Mouse (Mus musculus): ENCODE measurements at regions not wholly inside any gene's neighbourhood (a gene's known extent, or its start where the extent isn't known, plus 50 kb on each side); places are given as distances from the start of the nearest gene placed in this dataset.
"Not testable (repeated sequence)": the region's sequence is repeated elsewhere in the genome, so short reads cannot be mapped to it uniquely, and the experiment has no call there.

DNA sequence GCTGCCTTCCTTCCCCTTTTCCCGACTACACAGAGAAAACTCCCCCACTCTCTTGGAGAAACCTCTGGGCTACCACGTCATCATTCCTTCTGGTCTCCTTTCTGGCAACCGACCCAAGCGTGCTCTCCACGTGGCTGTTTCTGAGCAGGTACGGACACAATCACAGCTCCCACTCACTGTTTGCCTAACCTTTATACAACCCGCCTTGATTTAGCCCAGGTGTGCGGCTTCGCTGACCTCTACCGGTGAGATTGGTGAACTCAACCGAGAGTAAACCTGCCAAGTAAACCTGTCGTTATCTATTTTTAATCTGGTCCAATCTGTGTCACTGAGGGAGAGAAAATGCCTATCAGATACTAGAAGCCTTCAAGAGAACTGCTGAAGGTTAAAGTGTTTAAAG, 142.7 kb upstream of the Gnai1 start:
- DNase-seq: no peak

DNA sequence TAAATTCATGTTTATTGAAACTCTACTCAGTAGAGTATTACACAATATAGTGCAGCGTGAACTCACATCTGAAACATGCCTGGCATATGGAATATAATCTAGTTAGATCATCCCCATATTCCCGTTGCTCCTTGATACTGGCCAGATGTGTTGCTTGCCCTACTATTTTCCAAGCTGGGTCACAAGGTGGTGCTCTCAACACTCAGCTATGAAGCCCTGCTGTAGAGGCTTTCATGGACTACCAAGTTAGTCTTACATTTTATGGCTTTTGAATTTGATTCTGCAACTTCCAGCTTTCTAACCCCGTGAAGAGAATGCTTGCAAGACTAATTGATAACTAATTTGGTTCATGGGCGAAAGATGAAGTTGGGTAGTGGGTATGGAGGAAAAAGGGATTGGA, 134.2 kb upstream of the Gnai1 start:
- DNase-seq: no peak

DNA sequence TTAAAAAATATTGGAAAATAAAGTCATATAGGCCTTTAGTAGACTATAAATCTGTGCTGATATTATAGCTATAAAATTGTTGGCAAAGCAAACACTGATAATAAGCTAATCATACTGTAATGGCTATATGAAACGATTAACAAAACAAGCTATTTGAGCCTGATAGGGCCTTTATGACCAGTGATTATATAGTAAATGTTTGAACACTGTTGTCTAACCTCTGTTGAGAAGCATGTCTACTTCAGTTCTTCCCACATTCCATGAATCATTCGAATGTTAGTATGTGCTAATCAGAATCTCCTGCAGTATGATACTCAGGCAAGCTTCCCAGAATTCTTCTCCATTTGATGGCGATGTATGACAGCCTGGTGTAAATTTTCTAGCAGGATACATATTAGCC, 129.6 kb upstream of the Gnai1 start:
- DNase-seq: no peak

DNA sequence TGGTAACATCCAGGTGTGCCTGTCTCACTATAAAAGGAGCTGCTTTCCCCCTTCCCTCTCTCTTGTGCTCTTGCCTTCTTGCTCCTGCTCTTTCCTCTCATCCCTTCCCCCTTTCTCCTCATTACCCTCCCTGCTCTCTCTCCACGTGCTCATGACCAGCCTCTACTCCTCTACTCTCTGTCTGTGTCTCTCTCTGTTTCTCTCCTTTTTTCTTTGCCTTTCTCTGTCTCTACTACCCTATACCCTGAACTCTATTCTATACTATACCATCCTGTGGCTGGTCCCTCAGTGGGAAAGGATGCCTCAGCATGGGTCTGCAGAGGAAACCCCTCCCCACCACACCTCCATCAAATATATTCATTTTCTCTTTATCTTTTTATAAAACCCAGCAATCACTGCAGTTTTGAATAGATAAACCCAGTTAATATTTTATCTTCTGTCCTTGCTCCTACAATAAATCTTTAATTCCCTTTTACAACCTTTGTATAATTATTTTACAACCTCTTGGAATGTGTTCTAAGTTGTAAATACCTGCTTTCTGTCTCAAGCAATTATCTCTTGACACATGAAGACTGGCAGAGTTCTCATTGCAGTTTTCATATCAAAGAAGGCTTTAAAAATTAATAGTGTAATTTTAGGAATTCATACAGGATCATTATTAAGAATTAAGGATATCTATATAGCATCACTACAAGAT, 127.1 kb upstream of the Gnai1 start:
- DNase-seq: no peak

DNA sequence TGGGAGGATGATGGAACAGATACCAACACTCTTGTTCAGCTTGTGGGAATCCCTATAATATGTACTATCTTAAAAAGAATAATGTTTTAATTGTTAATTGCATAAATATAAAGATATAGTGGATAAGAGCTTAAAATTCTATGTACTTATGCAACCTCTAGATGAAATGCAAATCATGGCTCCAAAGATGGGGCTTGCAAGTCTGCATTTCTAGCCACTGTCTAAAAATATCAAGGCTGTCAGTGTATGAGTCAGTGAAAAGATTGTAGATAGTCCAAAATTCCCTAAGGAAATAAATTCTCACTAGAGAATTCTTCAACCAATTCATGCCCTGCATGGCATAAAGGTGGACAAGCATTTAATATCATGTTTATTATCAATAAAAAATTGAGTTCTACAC, 124.2 kb upstream of the Gnai1 start:
- no peak for DNase-seq

DNA sequence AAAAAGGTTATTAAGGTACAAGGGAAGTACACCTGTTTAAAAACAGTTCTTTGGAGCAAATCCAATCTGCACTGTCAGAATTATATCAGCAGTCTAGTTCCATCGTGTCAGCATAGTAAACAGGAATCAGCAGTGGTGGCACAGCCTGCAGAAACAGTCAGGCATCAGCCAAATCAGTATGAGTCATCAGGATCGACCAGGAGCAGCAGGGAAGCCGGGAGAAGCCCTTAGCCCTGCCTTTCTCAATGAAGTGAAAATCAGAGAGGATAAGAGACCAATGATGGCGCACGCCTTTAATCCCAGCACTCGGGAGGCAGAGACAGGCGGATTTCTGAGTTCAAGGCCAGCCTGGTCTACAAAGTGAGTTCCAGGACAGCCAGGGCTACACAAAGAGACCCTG, 118.3 kb upstream of the Gnai1 start:
- no peak for DNase-seq

DNA sequence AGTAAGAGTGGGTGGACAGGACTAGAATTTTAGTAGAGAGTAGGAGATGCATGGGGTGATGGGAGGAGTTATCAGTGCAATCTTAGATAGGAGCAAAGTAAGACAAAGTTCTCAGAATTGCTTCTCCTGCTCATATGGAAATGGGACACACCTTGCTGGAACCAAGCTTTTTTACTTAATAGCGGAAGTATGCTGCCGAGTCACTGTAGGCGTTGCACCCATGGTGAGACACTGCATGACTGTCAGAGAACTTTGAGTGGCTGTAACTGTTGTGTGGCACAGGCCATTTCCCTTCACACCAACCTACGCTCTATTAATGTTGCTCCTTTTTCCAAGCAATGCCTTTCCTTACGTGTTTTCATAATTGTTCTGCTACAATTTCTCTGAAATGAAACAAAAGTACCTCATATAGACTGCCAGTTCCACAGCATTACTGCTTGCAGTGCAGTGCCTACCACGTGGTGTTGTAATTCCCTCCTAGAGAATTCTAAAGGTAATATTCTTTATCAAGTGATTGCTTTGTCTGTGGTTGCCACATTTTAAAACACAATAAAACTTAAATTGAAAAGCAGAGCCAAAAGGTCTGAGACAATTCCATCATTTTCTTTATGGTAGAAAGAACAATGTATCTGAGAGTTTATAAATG, 117.3 kb upstream of the Gnai1 start:
- no peak for DNase-seq

DNA sequence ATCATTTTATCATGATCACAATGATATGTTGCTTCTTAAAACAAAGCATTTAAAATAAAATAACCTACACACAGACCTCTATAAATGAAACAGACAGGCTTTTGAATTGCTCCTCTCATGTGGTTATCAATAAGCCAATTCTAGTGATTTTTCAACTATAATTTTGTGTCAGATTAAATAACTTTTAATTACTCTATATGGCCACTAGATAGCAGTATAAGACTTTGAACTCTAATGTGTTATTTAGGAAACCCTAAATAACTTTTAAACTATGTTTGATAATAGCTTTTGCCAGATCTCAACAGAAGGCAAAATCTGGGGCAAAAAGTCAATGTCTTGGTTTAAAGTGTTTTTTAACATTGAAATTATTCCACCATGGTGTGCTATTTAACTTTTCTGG, 112.0 kb upstream of the Gnai1 start:
- DNase-seq: no peak

DNA sequence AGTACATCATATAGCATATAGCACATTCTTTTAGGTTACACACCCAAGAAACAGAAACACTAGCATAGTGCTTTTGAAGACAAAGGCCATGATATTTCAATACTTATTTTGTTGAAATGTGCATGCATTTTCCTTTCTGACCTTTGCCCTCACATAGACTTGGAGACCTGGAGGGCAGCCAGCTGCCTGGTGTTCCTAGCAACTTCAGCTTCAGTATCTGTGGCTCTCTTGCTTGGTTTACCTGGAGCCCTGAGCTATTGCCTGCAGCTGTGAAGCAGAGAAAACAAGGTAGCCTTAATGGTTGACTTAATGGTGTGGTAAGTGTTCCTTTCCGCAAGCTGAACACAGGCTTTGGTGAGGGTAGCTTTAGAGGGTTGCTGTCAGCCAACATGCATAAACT, 97.6 kb upstream of the Gnai1 start:
- DNase-seq: no peak

DNA sequence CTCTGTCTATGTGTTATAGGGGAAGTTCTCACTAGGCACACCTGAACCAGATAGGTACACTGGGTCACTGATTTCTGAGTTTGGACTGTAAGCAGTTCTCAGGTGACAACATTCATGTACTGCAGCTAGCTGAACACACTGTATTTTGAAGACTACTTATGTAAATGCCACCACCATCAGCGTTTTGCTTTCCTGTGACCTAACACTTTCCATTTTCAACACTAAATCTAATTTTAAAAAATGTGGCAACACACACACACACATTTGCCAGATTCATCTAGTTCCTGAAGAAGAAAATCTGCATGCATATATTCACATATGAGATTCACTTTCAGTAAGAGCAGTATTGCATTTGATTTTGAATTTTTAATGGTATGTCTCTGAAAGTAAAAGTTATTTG, 96.0 kb upstream of the Gnai1 start:
- no peak for DNase-seq

DNA sequence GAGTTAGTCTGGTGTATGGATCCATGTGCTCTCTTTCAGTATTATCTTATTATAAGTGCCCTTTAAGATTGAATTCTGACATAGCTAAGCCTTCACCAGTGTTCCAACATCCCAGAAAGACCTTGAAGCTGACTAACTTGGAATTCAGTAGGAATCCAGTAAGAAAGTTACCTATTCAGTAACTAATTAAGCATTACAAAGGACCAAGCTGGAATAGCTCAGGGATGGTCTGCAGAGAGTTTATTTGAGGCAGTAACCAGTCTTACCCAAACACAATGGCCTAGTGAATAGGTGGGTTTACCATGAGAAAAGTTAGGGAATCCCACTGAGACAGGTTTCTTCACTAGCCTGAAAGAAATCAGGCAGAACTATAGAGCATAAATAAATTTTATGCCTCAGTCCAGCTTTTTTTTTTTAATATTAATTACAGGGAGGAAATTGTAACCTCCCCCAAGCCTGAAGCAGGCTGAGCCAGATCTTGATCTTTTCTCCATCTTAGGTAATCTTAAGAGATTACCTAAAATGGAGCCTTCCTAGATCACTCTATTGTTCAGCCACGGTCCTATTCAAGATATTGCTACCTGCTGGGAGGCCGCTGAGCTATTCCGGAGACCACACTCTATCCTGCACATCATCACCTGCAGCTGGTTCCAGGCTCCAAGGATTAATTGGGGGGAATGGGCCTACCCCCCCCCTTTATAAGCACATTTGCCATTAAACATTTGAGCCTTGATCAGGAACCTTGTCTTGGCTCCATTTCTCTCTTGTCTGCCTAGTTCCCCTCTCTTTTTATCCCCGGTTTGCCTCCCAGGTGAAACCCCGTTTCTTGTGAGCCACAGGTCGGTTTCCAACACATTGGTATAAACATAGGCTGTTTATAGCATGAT, 93.0 kb upstream of the Gnai1 start:
- DNase-seq: not testable (repeated sequence)

DNA sequence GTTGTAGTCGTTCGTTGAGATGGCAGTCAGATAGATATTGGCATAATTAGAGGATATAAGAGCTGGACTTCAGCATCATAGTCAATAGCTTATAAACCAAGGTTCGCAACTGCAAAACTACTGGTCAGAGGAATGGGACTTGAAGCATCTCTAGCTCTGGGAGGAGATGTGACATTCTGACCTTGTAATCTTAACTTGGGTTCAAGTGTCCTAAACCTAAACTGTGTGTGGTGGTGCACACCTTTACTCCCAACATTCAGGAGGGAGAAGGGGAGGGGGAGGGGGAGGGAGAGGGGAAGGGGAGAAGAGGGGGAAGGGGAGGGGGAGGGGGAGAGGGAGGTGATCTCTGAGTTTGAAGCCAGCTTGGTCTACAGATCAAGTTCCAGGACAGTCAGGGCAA, 89.1 kb upstream of the Gnai1 start:
- no peak for DNase-seq

DNA sequence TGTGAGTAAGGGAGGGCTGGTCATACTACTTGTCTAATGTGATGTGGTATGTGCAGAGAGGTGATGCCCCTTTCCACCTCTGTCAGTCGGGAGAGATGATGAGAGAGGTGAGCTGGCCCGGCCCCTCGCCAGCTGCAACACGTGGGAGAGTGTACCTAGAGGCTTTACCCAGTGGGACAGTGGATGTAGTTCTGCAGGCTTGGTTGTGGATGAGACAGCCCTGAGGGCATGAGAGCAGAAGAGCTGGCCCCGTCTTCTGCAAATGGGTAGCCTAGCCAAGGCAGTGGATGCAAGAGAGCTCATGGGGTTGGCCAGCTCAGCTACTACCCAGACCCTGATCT, 88.1 kb upstream of the Gnai1 start:
- no peak for DNase-seq

DNA sequence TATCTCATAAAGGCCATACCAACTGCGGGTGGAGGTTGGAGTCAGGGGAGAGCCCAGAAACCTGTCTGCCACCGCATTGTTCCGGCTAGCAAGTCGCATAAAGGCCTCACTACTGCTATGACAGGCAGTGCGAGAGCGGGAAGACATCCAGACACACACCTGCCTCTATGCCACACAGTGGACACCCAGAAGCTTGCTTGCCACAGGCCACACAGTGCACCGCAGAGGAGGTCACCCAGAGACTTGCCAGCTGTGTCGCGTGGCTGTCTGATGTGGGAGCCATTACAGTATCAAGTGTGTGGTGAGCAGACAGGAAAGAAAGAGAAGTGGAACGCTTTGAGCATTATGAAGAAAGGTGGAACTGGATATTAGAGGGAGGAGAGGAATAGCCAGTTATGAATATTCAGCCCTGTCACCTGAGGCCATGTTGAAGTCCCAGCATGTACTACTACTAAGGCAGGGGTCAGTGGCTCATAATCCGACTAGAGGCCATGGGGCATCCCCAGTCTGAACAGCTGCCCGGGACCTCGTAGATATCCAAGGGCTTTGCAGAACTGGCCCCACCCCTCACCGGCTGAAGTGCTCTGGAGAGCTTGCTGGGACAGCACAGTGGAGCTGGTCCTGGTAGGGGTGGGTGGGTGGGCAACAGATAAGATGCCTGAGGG, 87.6 kb upstream of the Gnai1 start:
- no peak for DNase-seq

DNA sequence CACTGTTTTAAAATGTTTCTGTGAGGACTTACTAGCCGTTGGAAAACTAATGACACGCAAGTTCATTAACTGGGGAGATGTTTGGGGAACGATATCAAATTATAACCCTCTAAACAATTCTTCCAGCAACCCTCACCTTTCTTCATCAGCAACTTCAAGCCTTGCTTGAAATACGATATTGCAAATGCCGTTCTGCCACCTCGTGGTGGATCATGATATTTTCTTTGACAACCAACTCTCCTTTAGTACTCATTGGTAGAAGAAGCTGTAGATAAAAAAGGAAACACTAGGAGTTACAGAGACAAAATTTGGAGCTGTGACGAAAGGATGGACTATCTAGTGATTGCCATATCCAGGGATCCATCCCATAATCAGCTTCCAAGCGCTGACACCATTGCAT, 85.8 kb upstream of the Gnai1 start:
- DNase-seq: peak in 1 of 2 experiments; percentile 5

DNA sequence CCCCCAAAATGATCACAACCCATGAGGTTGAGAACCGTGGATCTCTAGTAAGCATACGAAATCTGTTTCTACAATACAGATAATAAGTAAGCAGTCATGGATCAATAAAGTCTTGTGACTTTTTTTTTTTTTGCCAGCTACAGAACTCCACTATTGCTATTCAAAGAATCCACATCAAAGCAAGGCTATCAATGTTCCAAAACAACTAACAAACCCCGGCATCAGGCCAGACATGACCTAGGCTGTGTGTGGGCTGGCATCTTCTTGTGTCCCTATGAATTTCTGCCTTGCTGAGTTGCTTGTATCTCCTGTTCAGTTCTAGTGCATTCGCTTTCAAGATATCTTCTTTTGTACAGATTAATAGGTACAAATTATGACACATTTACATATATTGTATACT, 79.8 kb upstream of the Gnai1 start:
- no peak for DNase-seq

DNA sequence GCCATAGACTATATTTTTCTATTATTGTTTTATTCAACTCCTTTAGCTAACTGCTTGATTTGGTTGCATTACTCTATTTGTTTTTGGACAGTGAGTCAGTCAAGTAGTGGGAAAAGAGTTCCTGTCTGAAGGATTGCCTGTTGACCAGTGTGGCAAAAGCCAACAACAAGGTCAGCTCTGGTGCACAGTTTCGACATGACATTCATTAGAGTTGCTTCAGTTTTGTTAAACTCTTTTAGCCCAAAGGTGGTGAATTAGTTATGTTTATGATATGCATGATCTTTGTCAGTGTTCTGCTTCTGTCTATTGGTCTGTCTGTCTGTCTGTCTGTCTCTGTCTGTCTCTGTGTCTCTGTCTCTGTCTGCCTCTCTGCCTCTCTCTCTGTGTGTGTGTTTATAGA, 79.1 kb upstream of the Gnai1 start:
- no peak for DNase-seq

DNA sequence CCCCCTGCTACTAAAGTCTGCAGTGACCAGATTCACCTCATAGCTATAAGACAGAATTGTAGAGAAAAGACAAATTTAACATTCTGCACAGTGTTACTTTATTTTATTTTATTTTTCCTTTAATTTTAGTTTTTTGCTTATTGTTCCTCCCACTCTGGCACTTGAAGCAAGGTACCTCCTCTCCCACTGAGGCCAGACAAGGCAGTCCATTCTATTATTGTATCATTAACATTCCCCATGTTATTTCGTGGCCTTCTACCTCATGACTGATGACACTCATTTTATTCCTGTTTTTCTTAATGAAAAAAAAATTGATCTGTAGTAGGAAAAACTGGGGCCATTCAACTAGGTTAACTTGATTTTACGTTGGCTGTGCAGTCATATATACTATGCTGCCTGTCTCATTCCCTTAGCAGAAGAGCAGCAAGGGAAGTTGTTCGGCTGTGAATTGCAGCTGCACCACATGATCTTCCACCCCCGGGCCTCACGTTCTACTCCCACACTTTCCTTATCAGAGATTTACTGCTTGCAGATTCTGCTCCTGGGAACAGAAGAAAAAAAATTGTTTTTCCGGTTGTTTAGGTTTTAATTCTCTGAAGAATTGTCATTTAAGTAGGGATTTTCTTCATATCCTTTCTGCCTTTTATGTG, 76.1 kb upstream of the Gnai1 start:
- no peak for DNase-seq

DNA sequence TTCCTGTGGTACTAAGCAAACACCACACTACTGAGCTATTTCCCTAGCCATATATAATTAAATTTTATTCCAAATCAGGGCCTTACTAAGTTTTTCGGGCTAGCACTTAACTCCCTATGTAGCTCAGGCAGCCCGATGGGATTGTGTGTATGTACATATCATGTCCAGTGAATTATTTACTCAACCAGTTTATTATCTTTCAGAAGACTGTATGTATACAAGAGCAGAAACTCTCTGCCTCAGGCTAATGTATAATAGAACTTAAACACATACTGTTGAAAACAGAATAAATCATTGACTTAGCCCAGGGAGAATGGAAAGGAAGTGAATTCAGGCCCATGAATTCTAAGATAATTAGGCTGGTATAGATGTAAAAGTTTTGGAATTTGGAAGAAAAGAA, 74.1 kb upstream of the Gnai1 start:
- DNase-seq: no peak

DNA sequence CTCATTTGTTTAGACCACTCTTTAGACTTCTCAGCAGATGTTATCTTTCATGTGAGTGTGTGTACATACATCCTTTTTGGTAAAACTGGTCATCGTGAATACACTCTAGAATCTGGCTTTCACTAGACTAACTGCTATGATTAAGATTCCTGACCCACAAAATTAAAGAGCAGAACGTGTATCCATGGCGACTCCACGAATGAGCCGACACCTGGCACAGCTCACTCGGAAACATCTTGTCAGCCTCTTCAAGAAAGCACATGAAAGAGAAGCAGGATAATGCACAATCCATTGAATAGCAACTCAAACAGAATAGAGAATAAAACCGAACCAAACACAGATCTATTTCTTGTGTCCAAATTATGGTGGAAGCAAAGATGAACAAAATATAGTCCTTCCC, 73.1 kb upstream of the Gnai1 start:
- no peak for DNase-seq

DNA sequence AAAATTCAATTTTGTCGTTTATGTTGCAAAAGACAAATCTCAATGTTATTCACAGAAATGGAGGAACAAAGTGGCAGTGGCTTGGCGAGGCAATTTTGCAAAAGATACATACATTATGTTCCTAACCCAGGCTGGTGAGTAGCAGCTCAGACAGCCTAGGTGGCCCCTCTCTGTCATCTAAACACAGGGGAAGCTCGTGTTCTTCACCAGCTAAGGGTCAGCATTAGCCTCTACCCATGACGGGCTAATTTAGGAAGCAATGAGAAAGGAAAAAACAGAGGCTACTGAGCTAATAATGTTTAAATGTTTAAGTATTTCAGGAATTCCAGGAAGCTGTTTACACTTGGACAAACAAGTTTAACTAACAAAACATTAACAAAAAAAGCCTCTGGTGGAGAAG, 64.9 kb upstream of the Gnai1 start:
- no peak for DNase-seq

DNA sequence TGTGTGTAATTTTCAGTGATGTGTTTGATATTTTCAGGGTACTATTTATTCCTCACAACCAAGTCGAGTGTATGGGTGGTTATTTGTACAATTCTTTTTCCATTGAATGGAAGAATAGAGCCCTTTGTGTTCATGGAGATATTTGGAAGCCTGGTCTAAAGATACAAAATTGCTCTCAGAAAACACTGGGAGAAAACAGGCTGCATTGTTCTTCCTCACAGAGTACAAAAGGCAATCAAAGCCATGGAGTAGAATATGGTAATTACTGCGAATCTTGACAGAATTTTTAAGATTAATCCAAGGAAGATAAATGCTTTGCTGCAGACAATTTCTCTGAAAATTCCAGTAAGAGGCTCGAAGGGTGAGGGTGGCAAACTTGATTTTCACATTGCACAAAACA, 54.7 kb upstream of the Gnai1 start:
- no peak for DNase-seq
